Comparison of ENCODE assay signal across 11 mouse cellular contexts in genomic region chr3:56045659-56046336, GRCm38 (mm10).
DNase-seq lines count a peak whose midpoint lies in the region; TF ChIP-seq lines count a peak whose summit lies in the region.
"Had no signal": no experiment of that assay in that cellular context is flagged by ENCODE, and none has a peak within 500 bp of the region (broad histone marks: within the 10 kb centered on the region; RNA-seq: fewer than 3 reads in every experiment).

No protein-coding gene starts in this region.

- no peak overlapping the region for H3K4me3 ChIP-seq in lung, adult 2 months (replicated peaks; ENCODE audit: extremely low read depth, low read depth, low read length)
- H3K4me3 ChIP-seq: heart, embryonic 13.5 days had no signal

- no peak for TF ChIP-seq CTCF in lung, adult 2 months (IDR thresholded peaks at IDR 0.05; ENCODE audit: insufficient read depth, low read length)

- peak; percentile 18 for DNase-seq in cerebellum, adult 9-11 months
- DNase-seq in cerebellum, postnatal 25 days, result no peak
- DNase-seq in urinary bladder, adult 18-20 months (ENCODE audit: low spot score in 2 of 2), result peak; percentile 4 to 34
- no peak for DNase-seq in urinary bladder, postnatal 10 days (ENCODE audit: low spot score)
- peak; percentile 29 for DNase-seq in lung, adult 2 months
- DNase-seq in urinary bladder, postnatal 36 days (ENCODE audit: low spot score in 2 of 2), result peak; percentile 9 to 47
- no peak for DNase-seq in embryo, embryonic 11 days
- no peak for DNase-seq in thymus, adult 18-20 months
- DNase-seq: layer of hippocampus, adult 9-11 months; right cerebral cortex, adult 18-20 months had no signal

- no peak for TF ChIP-seq POLR2A in lung, adult 2 months (IDR thresholded peaks at IDR 0.05; ENCODE audit: borderline replicate concordance, extremely low read depth, low read depth, low read length)

- no peaks in the 10 kb centered on the region; the same call in 1 of the 2 replicates for H3K4me1 ChIP-seq in lung, adult 2 months (ENCODE audit: control insufficient read depth, insufficient read depth, low read length)

- 44% methylated on average over 5 of the region's 5 CpGs for WGBS in lung, adult 2 months

Comparison
In these comparisons a context has a peak if more than half of its experiments do, and no peak if none do; other contexts are left out.
1. DNase-seq: peak in cerebellum, adult 9-11 months (single experiment), urinary bladder, adult 18-20 months (2 of 2), lung, adult 2 months (single experiment) and urinary bladder, postnatal 36 days (2 of 2); none in cerebellum, postnatal 25 days (0 of 2), urinary bladder, postnatal 10 days (single experiment), embryo, embryonic 11 days (single experiment) and thymus, adult 18-20 months (0 of 2).